Mouse (Mus musculus): ENCODE measurements around the gene Tmem104.

Tmem104 gene

GRCm38 (mm10) chr11:115229021-115229930 is 42.0 kb downstream of the Tmem104 start:
- WGBS: 69% methylated on average over 15 of the region's 15 CpGs

DNA sequence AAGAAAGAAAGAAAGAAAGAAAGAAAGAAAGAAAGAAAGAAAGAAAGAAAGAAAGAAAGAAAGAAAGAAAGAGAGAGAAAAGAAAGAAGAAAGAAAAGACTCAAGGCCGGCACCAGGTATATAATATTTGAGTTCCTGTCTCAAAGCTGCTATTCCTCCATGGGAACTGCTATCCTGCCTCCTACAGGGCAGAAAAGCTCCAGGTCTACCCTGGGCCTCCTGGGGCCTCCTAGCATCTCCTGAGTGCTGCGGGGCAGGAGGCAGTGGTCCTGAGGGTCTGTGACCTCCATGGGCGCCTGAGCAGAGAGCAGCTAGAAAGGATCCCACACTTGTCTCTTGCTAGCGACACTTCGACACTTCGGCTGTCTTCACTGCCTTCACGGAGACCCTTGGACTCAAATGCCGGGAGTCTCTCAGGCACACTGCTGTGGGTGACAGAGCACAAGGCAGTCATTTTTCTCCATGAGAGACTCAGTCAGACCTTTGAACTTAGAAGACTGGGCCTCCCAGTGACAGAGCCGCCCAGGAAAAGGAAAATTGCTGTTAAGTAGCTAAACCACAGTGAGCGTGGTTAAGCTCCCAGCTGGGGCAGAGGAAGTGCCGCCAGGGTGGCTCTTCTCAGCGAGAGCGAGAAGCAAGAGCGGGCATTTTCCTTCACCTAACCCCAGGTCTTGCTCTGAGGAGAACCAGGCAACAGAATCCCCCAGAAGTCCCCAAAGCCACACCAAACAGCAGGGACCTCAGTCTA is 44.1 kb downstream of the Tmem104 start:
- WGBS: 71% methylated on average over 14 of the region's 14 CpGs

GRCm38 (mm10) chr11:115231924-115232323 is 44.6 kb downstream of the Tmem104 start:
- WGBS: 56% methylated on average over 9 of the region's 9 CpGs

DNA sequence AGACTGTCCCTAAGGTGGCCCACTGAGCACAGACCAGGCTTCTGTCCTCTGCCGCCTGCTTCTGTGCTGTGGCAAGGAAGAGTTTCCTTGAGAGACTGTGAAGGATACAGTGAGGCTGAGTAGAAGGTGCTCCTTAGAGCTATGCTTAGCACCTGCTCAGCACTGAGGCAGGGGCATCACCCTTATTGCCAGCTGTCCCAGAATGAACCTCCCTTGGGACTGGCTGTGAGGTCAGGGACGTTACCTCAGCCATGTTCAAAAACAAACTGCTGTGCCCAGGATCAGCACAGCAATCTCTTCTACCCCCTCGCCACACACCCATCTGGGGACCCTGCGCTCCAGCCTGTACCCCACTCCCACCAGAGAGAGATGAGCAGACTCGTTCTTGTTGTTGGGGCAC is 45.6 kb downstream of the Tmem104 start:
- WGBS: 87% methylated on average over 5 of the region's 5 CpGs

GRCm38 (mm10) chr11:115233526-115234290 is 46.4 kb downstream of the Tmem104 start:
- 70% methylated on average over 20 of the region's 20 CpGs for WGBS

GRCm38 (mm10) chr11:115234320-115235044 is 47.2 kb downstream of the Tmem104 start:
- 78% methylated on average over 15 of the region's 15 CpGs for WGBS

- WGBS: 82% methylated on average over 5 of the region's 5 CpGs
These were observed 49.3 kb downstream of the Tmem104 start for GRCm38 (mm10) chr11:115236570-115236969.

DNA sequence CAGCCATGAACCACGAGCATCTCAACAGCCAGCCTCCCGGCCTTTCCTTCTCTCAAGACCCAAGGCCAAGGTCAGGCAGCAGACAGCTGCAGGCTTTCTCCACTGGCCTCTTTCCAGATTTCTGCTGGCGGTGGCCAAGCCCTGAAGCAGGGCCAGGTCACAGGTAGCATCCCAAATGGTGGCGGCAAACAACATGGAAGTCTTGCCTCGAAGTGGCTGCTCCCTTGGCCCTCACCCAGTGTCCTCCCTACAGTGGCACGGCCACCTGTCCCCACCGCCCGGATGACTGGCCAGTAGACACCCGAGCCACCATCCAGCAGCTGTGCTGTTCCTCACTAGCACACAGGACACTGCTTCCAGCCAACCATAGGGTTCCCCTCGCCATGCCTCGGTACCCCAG is 54.1 kb downstream of the Tmem104 start:
- 85% methylated on average over 11 of the region's 11 CpGs for WGBS

- 88% methylated on average over 3 of the region's 3 CpGs for WGBS
These were observed 55.5 kb downstream of the Tmem104 start for GRCm38 (mm10) chr11:115242746-115243145.

GRCm38 (mm10) chr11:115243783-115244182 is 56.5 kb downstream of the Tmem104 start:
- 96% methylated on average over 12 of the region's 12 CpGs for WGBS

GRCm38 (mm10) chr11:115244840-115245239 is 57.6 kb downstream of the Tmem104 start:
- WGBS: 96% methylated on average over 8 of the region's 8 CpGs

DNA sequence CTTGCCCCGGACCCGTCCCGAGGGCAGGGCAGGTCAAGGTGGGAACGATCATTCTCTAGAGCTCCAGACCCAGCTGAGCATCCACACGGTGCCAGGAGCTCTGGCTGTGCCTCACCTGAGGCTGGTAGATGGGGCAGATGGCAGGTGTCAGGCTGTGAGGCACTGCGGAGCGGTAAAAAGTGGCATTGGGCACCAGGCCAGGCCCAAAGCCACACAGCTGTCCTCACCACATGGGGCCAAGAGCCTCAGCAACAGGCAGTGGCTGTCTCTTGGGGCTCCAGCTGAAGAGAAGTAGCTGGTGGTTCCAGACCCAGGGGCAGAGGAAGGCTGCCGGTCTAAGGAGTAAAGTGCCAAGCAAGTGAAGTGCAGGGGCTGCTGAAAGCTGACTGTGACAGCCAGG is 59.1 kb downstream of the Tmem104 start:
- 61% methylated on average over 8 of the region's 8 CpGs for WGBS

GRCm38 (mm10) chr11:115247240-115247639 is 60.0 kb downstream of the Tmem104 start:
- 62% methylated on average over 3 of the region's 3 CpGs for WGBS

GRCm38 (mm10) chr11:115247945-115248344 is 60.7 kb downstream of the Tmem104 start:
- 77% methylated on average over 6 of the region's 6 CpGs for WGBS

DNA sequence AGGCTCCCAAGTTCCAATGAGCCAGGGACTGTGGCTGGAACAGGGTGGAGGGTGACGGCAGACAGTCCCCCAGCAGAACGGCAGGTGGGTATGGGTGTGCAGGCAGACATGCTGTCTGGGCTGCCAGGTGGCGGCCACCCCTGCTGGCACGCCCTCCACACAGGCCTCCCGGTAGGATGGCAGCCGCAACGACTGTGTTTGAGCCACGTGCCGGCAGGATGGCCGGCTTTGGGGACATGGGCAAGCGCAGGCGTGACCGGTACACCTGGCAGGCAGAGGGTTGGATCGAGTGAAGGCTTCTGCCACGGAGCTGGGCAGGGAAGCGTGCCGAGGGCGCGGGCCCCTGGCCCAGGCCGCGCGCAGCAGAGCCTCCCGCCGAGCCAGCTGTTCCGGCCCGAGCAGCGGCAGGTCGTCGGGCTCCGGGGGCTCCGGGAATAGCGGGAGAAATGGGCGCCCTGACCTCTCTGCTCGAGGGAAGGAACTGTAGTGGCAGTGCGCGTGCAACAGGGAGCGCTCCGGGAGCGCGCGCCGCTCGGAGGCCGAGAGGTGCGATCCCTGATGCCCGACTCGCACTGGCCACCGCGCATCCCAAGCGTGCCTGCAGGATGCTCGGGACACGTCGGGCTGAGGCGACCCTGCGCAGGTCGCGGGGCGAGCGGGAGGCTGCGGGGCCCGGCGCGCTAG is 62.6 kb downstream of the Tmem104 start:
- 5% methylated on average over 63 of the region's 63 CpGs for WGBS

DNA sequence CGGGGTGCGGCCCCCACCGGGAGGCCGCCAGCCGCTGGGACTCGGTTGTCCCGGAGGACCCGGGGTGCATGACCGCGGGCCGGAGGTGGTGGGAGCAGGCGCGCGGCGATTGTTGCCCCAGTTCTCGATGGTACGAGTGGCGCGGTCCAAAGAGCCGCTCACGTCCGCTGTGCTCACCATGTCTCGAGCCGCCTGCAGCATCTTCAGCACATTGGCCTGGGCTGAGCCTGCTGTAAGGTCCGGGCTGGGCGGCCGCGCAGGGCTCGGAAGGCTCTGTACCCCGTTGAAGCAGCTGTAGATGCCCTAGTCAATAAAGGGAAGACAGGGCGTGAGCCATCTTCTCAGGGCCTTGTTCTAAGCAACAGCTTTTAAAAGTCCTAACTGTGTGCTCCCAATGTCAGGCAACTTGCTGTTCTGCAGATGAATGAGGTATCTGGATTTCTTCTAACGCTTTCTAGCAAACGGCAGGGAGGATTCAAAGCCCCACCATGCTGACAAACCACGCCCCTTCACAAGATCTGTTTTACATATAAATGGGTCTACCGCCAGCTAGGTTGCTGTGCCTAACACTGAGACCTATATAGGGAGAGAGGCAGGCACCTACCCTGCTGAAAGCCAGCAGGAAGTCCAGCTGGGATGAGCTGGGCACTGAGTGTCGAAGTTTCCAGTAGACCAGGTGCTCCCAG is 63.3 kb downstream of the Tmem104 start:
- 8% methylated on average over 36 of the region's 36 CpGs for WGBS

DNA sequence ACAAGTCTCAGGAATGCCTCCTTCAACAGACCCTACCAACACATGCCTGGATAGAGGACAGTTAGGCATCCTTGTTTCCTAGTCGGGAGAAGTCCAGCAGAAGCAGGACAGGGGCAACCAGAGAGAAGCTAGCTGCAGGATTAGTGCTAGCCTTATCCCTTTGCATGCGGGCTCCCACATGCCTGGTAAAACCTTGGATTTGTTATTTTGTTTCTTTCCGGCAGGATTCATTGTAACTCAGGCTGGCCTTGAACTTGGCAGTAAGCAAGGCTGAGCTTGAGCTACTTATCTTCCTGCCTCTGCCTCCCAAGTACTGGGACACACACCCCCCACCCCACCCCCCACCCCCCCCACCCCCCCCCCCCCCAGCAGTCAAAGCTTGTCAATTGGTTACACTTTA is 64.0 kb downstream of the Tmem104 start:
- WGBS: 68% methylated on average over 3 of the region's 3 CpGs

DNA sequence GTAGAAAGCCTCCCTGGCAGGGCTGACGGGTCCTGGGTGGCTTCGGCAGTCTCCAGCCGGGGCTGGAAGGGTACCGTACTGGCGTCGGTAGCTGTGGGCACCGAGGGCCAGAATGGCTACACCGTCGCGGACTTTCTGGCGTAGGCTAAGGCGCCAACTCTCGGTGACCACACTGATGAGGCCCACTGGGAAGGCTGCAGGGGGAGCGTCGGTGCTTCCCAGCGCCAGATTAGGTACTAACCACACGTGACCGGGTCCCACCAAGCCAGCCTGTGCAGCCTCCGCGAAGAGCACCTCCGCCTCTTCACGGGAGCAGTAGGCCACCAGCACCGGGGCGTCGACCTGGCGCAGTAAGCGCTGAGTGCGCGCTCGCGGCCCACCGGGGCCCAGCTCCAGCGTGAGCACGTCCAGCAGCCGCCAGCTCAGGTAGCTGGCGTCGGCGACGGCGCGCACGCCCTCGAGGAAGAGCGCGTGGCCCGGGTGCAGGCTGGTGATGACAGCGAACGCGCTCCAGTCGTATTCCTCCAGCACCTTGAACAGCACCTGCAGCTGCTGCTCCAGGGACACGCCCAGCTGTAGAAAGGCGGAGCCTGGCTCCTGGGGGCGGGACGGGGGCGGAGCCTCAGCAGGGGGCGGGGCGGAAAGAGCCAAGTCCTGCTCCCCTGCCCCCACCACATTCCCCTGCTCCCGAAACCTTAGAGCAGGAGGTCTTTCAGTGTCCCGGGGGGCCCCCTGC is 70.7 kb downstream of the Tmem104 start:
- 23% methylated on average over 59 of the region's 59 CpGs for WGBS

DNA sequence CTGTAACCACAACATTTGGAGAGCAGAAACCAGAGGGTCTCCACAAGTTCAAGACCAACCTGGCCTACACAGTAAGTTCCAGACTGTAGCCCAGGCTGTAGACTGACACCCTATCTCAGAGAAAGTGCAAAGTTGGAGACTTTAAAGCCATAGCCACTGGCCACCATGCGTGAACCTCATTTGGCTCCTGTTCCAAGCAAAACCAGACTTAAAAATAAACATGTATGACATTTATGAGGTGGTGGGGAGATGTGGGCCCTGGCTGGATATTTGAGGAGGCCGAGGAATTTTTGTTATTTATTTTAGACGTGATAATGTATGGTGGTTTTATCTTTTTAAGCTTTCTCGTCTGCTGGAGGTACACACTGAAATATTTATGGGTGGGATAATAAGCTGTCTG is 71.8 kb downstream of the Tmem104 start:
- 82% methylated on average over 4 of the region's 4 CpGs for WGBS

GRCm38 (mm10) chr11:115262954-115263353 is 75.7 kb downstream of the Tmem104 start:
- 78% methylated on average over 11 of the region's 11 CpGs for WGBS

Data from cerebral cortex, adult 2 months (tissue).